Mouse (Mus musculus) heart, embryonic 13.5 days (tissue): ENCODE data around the gene Tbx1. TPM values are rescaled to one million over a fixed set of nuclear protein-coding genes. Genes with fewer than 3 reads are reported as not detected.
A peak's percentile ranks its signal among the peaks of the same experiment; 100 is the strongest.

Experiments
- ATAC-seq: fragments of 200-750 bp; cut with Nextera tagmentation; 2 replicates; pipeline ENCODE4 v1.8.0; 2017; ENCODE audit warnings: moderate TSS enrichment; ENCODE audit not compliant: insufficient number of reproducible peaks, low FRiP score, low TSS enrichment; ENCODE audit errors: extremely low read depth
- H3K27ac ChIP-seq: fragments of 300-500 bp; sonication (generic); replicated peaks from 2 replicates; pipeline ENCODE4 v1.5.1; 2015; ENCODE audit warnings: moderate library complexity, mild to moderate bottlenecking, inconsistent platforms
- H3K27me3 ChIP-seq: fragments of 300-500 bp; sonication (generic); replicated peaks from 2 replicates; pipeline ENCODE4 v1.6.1; 2015; ENCODE audit warnings: mild to moderate bottlenecking, inconsistent platforms
- H3K36me3 ChIP-seq: fragments of 300-500 bp; sonication (generic); 2 replicates; pipeline ENCODE4 v1.6.1; 2015; ENCODE audit warnings: mild to moderate bottlenecking, inconsistent platforms
- H3K4me1 ChIP-seq: fragments of 300-500 bp; sonication (generic); 2 replicates; pipeline ENCODE4 v1.6.1; 2015; ENCODE audit warnings: inconsistent platforms
- H3K4me2 ChIP-seq: fragments of 300-500 bp; sonication (generic); 2 replicates; pipeline ENCODE4 v1.6.1; 2015; ENCODE audit warnings: inconsistent platforms, mild to moderate bottlenecking, moderate library complexity
- H3K4me3 ChIP-seq: fragments of 300-500 bp; sonication (generic); 2 replicates; pipeline ENCODE4 v1.5.1; 2015; ENCODE audit warnings: moderate library complexity, mild to moderate bottlenecking, inconsistent platforms
- H3K9ac ChIP-seq: fragments of 300-500 bp; sonication (generic); 2 replicates; pipeline ENCODE4 v1.6.1; 2015; ENCODE audit warnings: inconsistent platforms, mild to moderate bottlenecking, moderate library complexity
- H3K9me3 ChIP-seq: fragments of 300-500 bp; sonication (generic); 2 replicates; pipeline ENCODE4 v1.6.1; 2016; ENCODE audit warnings: inconsistent platforms
- WGBS: fragments of 180-500 bp; shearing (Covaris S2); methylation state at CpG from one replicate; pipeline ENCODE4 v1.1.7; 2015; ENCODE audit warnings: mixed read lengths; 5-methylcytosine and 5-hydroxymethylcytosine counted together
- polyA plus RNA-seq: library from polyadenylated mRNA; unstranded; fragments of >200 nt; fragmentation: Nextera tagmentation; extraction: Ambion mirVana; gene quantifications from 2 replicates; pipeline ENCODE4 v1.2.1, GENCODE M21; 2015

The Tbx1 gene
- polyA plus RNA-seq, 1 experiment from 2014 or later, result 1.1 TPM

GRCm38 (mm10) chr16:18586076-18586905 lies 4.2 kb downstream of the Tbx1 start:
- H3K36me3 ChIP-seq, result no peaks in the 10 kb centered on the region
- peak overlapping the region; percentile 75 for H3K9ac ChIP-seq
- no peak for ATAC-seq
- H3K27me3 ChIP-seq, result peaks cover 100% of the 10 kb centered on the region
- peak overlapping the region; percentile 54 for H3K4me3 ChIP-seq
- H3K4me2 ChIP-seq, result peak overlapping the region; percentile 81
- WGBS, result 3% methylated on average over 74 of the region's 83 CpGs
- H3K9me3 ChIP-seq, result no peaks in the 10 kb centered on the region
- peaks cover 63% of the 10 kb centered on the region for H3K4me1 ChIP-seq
- H3K27ac ChIP-seq, result no peak overlapping the region

DNA sequence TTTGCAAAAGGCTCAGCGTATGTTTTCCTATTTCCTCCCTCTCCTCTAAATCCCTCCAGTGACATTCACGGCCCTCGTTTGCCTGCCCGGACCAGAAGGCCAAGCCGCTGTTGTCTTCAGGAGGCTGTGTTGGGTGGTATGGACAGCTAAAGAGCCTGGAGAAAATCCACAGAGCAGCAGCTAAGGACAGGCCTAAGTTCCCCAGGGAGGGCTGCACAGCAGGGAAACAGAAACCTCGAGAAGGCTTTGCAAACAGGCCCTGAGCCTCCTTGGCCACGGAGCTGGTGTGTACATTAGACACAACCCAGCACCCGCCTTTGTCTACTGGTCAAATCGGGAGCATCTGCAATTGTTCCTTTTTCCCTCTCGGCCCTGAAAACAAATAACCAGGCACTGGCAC lies 4.8 kb downstream of the Tbx1 start:
- Histone ChIP-seq H3K4me2 (peak overlapping the region; percentile 81), H3K4me3 (peak overlapping the region; percentile 54), H3K4me1 (peaks cover 60% of the 10 kb centered on the region), H3K9me3 (no peaks in the 10 kb centered on the region), H3K9ac (peak overlapping the region; percentile 75; the same call in 1 of the 2 replicates), H3K27me3 (peaks cover 100% of the 10 kb centered on the region), H3K36me3 (no peaks in the 10 kb centered on the region), H3K27ac (no peak overlapping the region)
- ATAC-seq, result no peak
- 20% methylated on average over 10 of the region's 10 CpGs for WGBS

DNA sequence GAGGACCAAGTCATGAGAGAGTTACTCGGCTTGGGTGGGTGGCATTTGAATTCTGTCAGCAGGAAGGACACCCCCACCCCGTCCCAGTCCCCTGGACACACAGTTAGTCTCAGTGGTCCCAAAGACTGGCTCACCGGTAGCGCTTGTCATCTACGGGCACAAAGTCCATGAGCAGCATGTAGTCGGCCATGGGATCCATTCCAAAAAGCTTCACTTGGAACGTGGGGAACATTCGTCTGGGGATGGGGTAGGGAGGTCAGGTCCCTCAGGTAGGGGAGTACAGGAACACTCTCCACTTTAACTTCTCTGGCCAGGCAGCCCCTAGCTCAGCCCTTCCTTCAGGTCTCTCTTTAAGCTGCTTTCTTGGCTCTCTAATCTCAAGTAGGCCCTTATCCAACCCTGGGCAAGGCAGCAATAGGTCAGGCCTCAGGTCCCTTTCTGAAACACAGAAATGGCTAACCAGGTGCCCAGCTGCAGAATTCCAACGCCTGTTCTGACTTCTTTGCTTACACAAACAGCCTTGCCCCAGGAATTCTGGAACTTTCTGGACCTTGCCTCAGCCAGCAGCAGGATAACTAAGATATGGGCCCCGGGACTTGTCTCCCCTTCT lies 5.5 kb downstream of the Tbx1 start:
- WGBS, result 35% methylated on average over 10 of the region's 10 CpGs
- Histone ChIP-seq H3K9me3 (no peaks in the 10 kb centered on the region), H3K4me3 (peak overlapping the region; percentile 54; the same call in 1 of the 2 replicates), H3K4me1 (peaks cover 56% of the 10 kb centered on the region), H3K9ac (no peak overlapping the region), H3K36me3 (no peaks in the 10 kb centered on the region), H3K27ac (no peak overlapping the region), H3K27me3 (peaks cover 100% of the 10 kb centered on the region), H3K4me2 (peak overlapping the region; percentile 81)
- ATAC-seq, result no peak

DNA sequence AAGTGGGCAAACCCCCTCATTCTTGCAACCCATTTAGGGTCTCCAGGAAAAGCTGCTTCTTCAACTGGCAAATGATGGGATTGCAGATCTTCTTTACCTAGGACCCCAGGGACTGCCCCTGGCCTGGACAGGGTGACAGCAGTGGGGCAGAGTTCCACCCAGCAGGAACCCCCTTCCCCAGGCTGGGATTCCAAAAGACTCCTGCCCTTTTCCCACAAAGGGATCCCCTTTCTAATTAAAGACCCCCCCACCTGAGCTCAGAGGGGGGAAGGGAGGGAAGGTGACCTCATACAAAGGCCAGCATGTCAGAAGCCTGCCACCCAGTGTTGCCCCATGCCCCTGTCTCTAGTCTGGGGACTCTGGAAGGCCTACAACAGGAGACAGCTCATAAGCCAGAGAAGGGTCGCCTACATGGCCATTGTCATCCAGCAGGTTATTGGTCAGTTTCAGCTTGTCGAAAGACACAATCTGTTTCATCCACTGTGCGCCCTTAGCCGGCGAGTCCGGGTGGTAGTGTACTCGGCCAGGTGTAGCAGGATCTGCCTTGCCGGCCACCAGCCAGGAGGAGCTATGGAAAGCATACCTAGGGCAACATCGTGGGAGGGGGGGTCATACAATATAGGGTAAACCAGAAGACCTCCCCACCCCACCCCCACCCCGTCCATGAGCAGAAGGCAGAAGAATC lies 6.7 kb downstream of the Tbx1 start:
- Histone ChIP-seq H3K4me1 (peaks cover 52% of the 10 kb centered on the region), H3K9ac (no peak overlapping the region)

GRCm38 (mm10) chr16:18583169-18583568 lies 7.3 kb downstream of the Tbx1 start:
- no peak overlapping the region for H3K9ac ChIP-seq
- peaks cover 46% of the 10 kb centered on the region for H3K4me1 ChIP-seq
- H3K4me2 ChIP-seq, result no peak overlapping the region
- H3K9me3 ChIP-seq, result no peaks in the 10 kb centered on the region
- H3K36me3 ChIP-seq, result no peaks in the 10 kb centered on the region
- no peak overlapping the region for H3K4me3 ChIP-seq
- 32% methylated on average over 10 of the region's 10 CpGs for WGBS
- no peak for ATAC-seq
- no peak overlapping the region for H3K27ac ChIP-seq
- peaks cover 97% of the 10 kb centered on the region for H3K27me3 ChIP-seq

More for the DNA sequence above, 6.7 kb downstream of the Tbx1 start:
- H3K27me3 ChIP-seq, result peaks cover 97% of the 10 kb centered on the region
- no peak overlapping the region for H3K27ac ChIP-seq
- H3K36me3 ChIP-seq, result no peaks in the 10 kb centered on the region
- no peak for ATAC-seq
- H3K4me3 ChIP-seq, result no peak overlapping the region
- H3K9me3 ChIP-seq, result no peaks in the 10 kb centered on the region
- H3K4me2 ChIP-seq, result no peak overlapping the region
- WGBS, result 47% methylated on average over 10 of the region's 10 CpGs

DNA sequence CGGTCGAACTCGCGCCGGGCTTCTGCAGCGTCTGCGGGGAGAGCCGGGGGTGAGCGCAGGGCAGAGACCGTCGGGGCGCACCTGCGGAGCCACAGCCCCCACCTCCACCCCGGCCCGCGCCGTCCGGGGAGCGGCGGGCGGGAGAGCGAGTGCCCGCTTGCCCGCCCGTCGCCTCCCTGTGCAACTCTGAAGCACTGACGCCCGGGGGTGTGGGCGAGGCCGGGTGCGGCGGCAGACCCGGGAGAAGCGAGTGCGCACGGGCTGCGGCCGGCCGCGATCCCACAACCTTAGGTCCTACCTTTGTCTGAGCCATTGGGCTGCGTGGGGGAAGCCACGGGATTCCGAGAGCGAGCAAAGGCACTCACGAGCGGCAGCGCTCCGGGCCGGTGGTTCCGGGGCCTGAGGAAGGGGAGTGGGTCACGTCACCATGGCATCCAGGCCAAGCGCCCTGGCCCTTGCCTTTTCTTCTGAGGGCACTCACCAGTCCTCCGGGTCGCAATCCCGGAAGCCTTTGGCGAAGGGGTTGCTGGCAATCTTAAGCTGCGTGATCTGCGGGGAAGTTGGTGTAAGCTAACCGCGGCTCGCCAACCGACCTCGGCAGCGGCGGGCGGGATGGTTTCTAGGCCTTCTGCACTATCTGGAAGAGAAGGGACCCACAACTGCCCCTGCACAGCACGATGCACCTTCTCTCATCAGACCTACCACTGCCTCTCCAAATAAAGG lies 7.9 kb downstream of the Tbx1 start:
- Histone ChIP-seq H3K4me2 (peak overlapping the region; percentile 77), H3K36me3 (no peaks in the 10 kb centered on the region), H3K9ac (peak overlapping the region; percentile 51), H3K4me3 (peak overlapping the region; percentile 52), H3K27ac (no peak overlapping the region), H3K27me3 (peaks cover 97% of the 10 kb centered on the region), H3K4me1 (peaks cover 40% of the 10 kb centered on the region), H3K9me3 (no peaks in the 10 kb centered on the region)
- ATAC-seq, result no peak
- WGBS, result 4% methylated on average over 67 of the region's 67 CpGs

DNA sequence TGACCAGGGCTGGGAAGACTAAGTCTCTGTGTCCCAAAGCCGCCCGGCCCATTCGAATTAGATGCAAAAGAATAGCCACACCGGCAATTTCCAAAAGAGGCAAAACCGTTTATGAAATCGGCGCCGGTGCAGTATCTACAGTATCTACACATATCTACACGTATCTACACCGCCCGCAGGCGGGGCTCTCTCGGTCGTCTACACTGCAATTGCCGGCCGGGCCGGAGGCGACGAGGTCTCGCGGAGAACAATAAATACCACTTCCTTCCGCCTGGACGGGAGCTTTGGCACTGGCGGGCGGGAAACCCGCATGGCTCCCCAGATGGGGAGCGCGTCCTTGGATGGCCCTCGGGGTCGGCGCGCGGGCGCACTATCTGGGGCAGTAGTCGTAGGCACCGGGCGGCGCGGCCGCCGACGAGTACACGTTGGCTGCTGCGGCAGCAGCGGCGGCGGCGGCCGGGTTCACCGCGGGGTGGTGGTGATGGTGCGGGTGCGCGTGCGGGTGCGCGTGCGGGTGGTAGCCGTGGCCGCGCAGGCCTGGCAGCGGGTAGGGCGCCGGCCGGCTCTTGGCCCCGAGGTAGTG lies 8.8 kb downstream of the Tbx1 start:
- H3K36me3 ChIP-seq, result no peaks in the 10 kb centered on the region
- H3K27me3 ChIP-seq, result peaks cover 97% of the 10 kb centered on the region
- H3K9ac ChIP-seq, result peak overlapping the region; percentile 51
- no peak overlapping the region for H3K27ac ChIP-seq
- peaks cover 35% of the 10 kb centered on the region for H3K4me1 ChIP-seq
- no peaks in the 10 kb centered on the region for H3K9me3 ChIP-seq
- peak overlapping the region; percentile 77 for H3K4me2 ChIP-seq
- ATAC-seq, result no peak
- under 1% methylated on average over 66 of the region's 66 CpGs for WGBS
- H3K4me3 ChIP-seq, result peak overlapping the region; percentile 52

DNA sequence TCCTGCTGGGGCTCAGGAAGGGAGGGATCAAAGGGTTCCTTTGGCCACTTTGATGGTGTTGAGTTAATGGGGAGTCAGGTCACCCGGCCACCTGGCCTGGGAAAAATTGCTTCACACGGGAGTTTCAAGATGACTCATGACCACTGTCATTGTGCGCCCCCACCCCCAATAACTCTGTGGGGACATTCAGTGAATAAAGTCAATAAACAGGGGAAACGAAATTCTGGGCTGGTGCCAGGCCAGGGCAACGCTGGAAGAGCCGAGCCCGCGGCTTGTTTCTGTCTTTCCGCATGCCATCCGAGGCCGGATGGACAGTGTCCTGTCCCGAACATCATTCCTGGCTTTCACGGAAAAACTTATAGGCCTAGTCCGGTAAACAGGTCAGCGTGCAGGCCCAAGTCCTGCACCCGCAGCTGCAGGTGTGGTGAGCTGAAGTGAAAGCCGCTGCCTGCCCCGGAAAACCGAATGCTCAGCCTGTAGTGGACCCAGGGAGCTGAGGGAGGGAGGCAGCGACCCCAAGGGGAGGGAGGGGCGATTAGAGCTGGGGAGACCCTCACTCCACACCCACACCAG lies 9.3 kb downstream of the Tbx1 start:
- Histone ChIP-seq H3K9ac (peak overlapping the region; percentile 51), H3K4me1 (peaks cover 29% of the 10 kb centered on the region), H3K9me3 (no peaks in the 10 kb centered on the region), H3K4me2 (peak overlapping the region; percentile 77), H3K36me3 (no peaks in the 10 kb centered on the region), H3K4me3 (peak overlapping the region; percentile 52), H3K27ac (no peak overlapping the region), H3K27me3 (peaks cover 93% of the 10 kb centered on the region)
- ATAC-seq, result no peak
- WGBS, result 12% methylated on average over 21 of the region's 21 CpGs

GRCm38 (mm10) chr16:18580389-18580788 lies 10.1 kb downstream of the Tbx1 start:
- peaks cover 90% of the 10 kb centered on the region for H3K27me3 ChIP-seq
- 20% methylated on average over 2 of the region's 2 CpGs for WGBS
- no peak overlapping the region for H3K4me2 ChIP-seq
- H3K36me3 ChIP-seq, result no peaks in the 10 kb centered on the region
- no peak overlapping the region for H3K27ac ChIP-seq
- H3K9me3 ChIP-seq, result no peaks in the 10 kb centered on the region
- no peak overlapping the region for H3K9ac ChIP-seq
- no peak overlapping the region for H3K4me3 ChIP-seq
- H3K4me1 ChIP-seq, result peaks cover 23% of the 10 kb centered on the region
- ATAC-seq, result no peak

DNA sequence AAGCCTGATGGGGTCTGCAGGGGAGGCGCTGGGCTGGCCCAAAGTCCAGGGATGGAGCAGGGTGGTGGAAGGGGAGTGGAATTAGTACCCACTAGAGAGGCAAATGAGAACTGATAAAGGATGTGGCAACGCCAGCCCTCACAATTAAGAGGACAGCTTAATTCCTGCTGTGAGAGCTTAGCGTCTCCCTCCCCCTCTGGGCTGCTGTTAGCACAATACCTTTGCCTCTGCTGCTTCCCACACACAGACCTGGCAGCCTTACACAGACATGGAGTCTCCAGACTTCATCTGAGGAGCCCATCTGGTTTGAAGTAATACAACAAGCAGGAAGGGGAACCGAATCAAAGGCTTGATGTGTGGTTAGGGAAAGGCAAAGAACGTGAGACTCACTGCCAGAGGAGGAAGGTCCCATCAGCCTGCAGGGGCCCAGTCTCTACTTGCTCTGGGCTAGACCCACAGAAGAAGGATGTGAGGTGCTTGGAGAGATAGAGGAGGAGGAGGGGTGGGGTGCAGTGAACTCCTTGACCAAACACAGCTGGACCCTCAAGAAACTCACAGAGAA lies 12.8 kb downstream of the Tbx1 start:
- Histone ChIP-seq H3K9ac (no peak overlapping the region; the same call in 1 of the 2 replicates), H3K4me3 (no peak overlapping the region), H3K27ac (no peak overlapping the region), H3K27me3 (peaks cover 74% of the 10 kb centered on the region), H3K9me3 (no peaks in the 10 kb centered on the region), H3K4me1 (peaks cover 22% of the 10 kb centered on the region), H3K36me3 (no peaks in the 10 kb centered on the region), H3K4me2 (no peak overlapping the region)
- WGBS, result 24% methylated on average over 5 of the region's 5 CpGs
- no peak for ATAC-seq
